Mouse (Mus musculus) limb, embryonic 10.5 days (tissue): ENCODE results near the gene Mthfd1. TPM values are rescaled to one million over a fixed set of nuclear protein-coding genes. Genes with fewer than 3 reads are reported as not detected.

Experiments used
- DNase-seq: peaks from one replicate; pipeline ENCODE4 v3.0.0-alpha.2; 2017; ENCODE audit warnings: low spot score
- H3K27ac ChIP-seq: fragments of 300-500 bp; sonication (generic); 2 replicates; pipeline ENCODE4 v1.5.1; 2016; ENCODE audit warnings: mild to moderate bottlenecking
- H3K27me3 ChIP-seq: fragments of 300-500 bp; sonication (generic); 2 replicates; pipeline ENCODE4 v1.6.1; 2016; ENCODE audit warnings: low read depth, mild to moderate bottlenecking; ENCODE audit not compliant: poor library complexity, severe bottlenecking
- H3K36me3 ChIP-seq: fragments of 300-500 bp; sonication (generic); 2 replicates; pipeline ENCODE4 v1.6.1; 2016; ENCODE audit warnings: mild to moderate bottlenecking, moderate library complexity
- H3K4me1 ChIP-seq: fragments of 300-500 bp; sonication (generic); 2 replicates; pipeline ENCODE4 v1.6.1; 2016
- H3K4me3 ChIP-seq: fragments of 300-500 bp; sonication (generic); 2 replicates; pipeline ENCODE4 v1.5.1; 2016; ENCODE audit warnings: mild to moderate bottlenecking, moderate library complexity
- H3K9me3 ChIP-seq: fragments of 300-500 bp; sonication (generic); replicated peaks from 2 replicates; pipeline ENCODE4 v1.6.1; 2016; ENCODE audit warnings: mild to moderate bottlenecking
- WGBS: fragments of 180-500 bp; shearing (Covaris S2); methylation state at CpG from one replicate; pipeline ENCODE4 v1.1.7; 2016; 5-methylcytosine and 5-hydroxymethylcytosine counted together
- polyA plus RNA-seq: library from polyadenylated mRNA; unstranded; fragments of >200 nt; fragmentation: Nextera tagmentation; extraction: Ambion mirVana; gene quantifications from 2 replicates; pipeline ENCODE4 v1.2.1, GENCODE M21; 2016

The Mthfd1 gene
- polyA plus RNA-seq, 1 experiment from 2014 or later, result 100 TPM

GRCm38 (mm10) chr12:76268686-76269085, 13.6 kb downstream of the Mthfd1 start:
- H3K36me3 ChIP-seq, result peaks cover 47% of the 10 kb centered on the region

DNA sequence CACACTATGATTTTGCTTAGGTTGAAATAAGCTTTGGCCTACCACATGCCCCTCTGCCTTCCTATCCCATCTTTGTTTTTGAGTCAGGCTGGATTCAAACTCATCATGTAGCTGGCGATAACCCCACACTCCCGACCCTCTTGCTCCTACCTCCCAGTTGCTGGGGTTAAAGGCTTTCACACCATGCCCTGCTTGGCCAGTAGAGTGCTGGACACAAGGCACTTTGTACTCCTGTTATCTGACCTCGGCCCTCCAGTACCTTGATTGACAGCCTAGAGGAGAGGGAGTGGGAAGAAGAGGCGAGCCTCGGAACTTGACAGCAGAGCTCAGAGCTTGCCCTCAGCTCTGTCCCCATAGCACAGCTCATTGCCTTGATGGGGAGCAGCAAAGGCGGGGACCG, 14.1 kb downstream of the Mthfd1 start:
- H3K4me3 ChIP-seq, result no peak overlapping the region
- DNase-seq, result no peak
- H3K9me3 ChIP-seq, result no peaks in the 10 kb centered on the region
- H3K36me3 ChIP-seq, result peaks cover 47% of the 10 kb centered on the region
- H3K27me3 ChIP-seq, result no peaks in the 10 kb centered on the region
- H3K4me1 ChIP-seq, result no peaks in the 10 kb centered on the region
- H3K27ac ChIP-seq, result no peak overlapping the region
- 83% methylated on average over 7 of the region's 7 CpGs for WGBS

More at GRCm38 (mm10) chr12:76268686-76269085, 13.6 kb downstream of the Mthfd1 start:
- DNase-seq, result no peak
- Histone ChIP-seq H3K27ac (no peak overlapping the region), H3K4me3 (no peak overlapping the region), H3K27me3 (no peaks in the 10 kb centered on the region), H3K4me1 (no peaks in the 10 kb centered on the region), H3K9me3 (no peaks in the 10 kb centered on the region)
- WGBS, result 90% methylated on average over 10 of the region's 10 CpGs

GRCm38 (mm10) chr12:76271516-76271915, 16.4 kb downstream of the Mthfd1 start:
- DNase-seq, result no peak
- Histone ChIP-seq H3K4me3 (no peak overlapping the region), H3K27me3 (no peaks in the 10 kb centered on the region), H3K27ac (no peak overlapping the region), H3K36me3 (peaks cover 46% of the 10 kb centered on the region), H3K4me1 (no peaks in the 10 kb centered on the region), H3K9me3 (no peaks in the 10 kb centered on the region)
- WGBS, result 94% methylated on average over 6 of the region's 6 CpGs

DNA sequence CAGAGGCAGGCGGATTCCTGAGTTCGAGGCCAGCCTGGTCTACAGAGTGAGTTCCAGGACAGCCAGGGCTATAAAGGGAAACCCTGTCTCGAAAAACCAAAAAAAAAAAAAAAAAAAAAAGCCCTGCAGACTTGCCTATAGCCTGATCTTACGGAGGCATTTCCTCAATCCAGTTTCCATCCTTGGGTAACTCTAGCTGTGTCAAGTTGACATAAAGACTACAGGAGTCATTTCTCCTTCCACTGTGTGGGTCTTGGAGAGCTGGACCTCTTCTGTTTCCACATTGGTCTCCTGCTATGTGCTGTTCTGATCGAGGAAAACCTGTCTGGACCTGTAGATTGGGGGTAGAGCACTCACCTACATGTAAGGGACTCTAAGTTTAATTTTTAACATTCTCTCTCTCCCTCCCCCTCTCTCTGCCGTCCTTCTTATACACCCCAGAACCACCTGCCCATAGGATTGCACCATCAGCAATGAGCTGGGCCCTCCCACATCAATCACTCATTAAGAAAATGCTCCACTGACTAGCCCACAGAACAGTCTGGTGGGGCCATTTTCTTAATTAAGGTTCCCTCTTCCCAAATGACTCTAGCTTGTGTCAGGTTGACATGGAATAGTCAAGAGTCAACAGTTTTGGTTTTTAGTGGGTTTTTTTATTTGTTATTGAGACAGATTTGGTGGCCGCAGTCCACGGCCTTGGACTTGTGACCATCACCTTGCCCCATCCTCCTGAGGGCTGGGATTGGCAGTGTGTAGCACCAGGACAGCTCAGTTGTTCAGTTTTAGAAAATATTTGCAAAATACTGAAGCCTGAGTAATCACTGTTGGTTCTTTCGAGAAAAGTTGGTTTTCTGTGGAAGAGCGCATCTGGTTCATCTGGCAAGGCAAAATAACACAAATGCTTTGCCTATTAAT, 17.8 kb downstream of the Mthfd1 start:
- Histone ChIP-seq H3K9me3 (no peaks in the 10 kb centered on the region), H3K4me3 (no peak overlapping the region), H3K27me3 (no peaks in the 10 kb centered on the region), H3K4me1 (no peaks in the 10 kb centered on the region), H3K36me3 (peaks cover 53% of the 10 kb centered on the region), H3K27ac (no peak overlapping the region)
- no peak for DNase-seq
- 88% methylated on average over 10 of the region's 10 CpGs for WGBS

GRCm38 (mm10) chr12:76278209-76278608, 23.1 kb downstream of the Mthfd1 start:
- no peaks in the 10 kb centered on the region for H3K27me3 ChIP-seq
- WGBS, result 91% methylated on average over 6 of the region's 6 CpGs
- no peak overlapping the region for H3K27ac ChIP-seq
- no peak overlapping the region for H3K4me3 ChIP-seq
- no peaks in the 10 kb centered on the region for H3K4me1 ChIP-seq
- DNase-seq, result no peak
- peaks cover 77% of the 10 kb centered on the region for H3K36me3 ChIP-seq
- no peaks in the 10 kb centered on the region for H3K9me3 ChIP-seq

DNA sequence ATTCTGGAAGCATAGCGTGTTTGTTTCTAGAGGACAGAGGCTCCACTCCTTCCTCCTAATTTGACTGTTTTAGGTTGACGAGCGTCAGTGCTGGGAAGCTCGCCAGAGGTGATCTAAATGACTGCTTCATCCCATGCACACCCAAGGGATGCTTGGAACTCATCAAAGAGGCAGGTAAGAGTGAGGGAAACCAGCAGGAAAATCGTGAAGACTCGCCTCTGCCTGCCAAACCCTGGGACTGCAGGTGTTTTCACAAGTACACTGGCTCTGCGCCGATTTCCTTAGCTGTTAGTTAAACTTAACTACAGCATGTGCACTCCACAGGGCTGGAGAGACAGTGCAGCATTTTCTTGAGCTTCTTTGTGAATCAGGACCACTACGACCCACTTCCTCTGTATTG, 25.5 kb downstream of the Mthfd1 start:
- DNase-seq, result no peak
- Histone ChIP-seq H3K27me3 (no peaks in the 10 kb centered on the region), H3K4me3 (no peak overlapping the region), H3K9me3 (no peaks in the 10 kb centered on the region), H3K4me1 (no peaks in the 10 kb centered on the region), H3K27ac (no peak overlapping the region), H3K36me3 (peaks cover 88% of the 10 kb centered on the region)
- whole genome bisulfite sequencing, result 94% methylated on average over 9 of the region's 9 CpGs

GRCm38 (mm10) chr12:76281111-76281660, 26.1 kb downstream of the Mthfd1 start:
- peaks cover 87% of the 10 kb centered on the region for H3K36me3 ChIP-seq
- 86% methylated on average over 2 of the region's 2 CpGs for WGBS
- H3K27me3 ChIP-seq, result no peaks in the 10 kb centered on the region
- no peak for DNase-seq
- H3K9me3 ChIP-seq, result no peaks in the 10 kb centered on the region
- no peaks in the 10 kb centered on the region for H3K4me1 ChIP-seq
- no peak overlapping the region for H3K4me3 ChIP-seq
- no peak overlapping the region for H3K27ac ChIP-seq

DNA sequence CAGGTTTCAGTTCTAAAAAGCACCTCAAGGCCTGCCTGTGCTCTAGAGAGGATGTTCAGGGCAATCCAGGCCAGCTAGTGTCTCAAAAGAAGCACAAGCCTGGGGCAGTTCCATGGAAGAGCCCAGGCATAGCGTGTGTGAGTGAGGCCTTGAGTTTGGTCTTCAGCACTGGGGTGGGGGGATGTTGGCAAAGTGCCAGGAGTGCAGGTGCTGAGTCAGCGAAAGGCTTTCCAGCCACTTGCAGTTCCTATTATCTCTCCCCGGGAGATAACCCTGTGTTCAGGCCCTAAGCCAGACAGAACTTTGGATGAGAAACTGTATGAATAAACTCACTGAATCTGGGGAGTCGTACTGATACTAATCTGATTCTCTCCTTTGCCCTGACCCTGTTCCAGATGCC, 27.0 kb downstream of the Mthfd1 start:
- DNase-seq, result no peak
- H3K9me3 ChIP-seq, result no peaks in the 10 kb centered on the region
- H3K27me3 ChIP-seq, result no peaks in the 10 kb centered on the region
- peaks cover 86% of the 10 kb centered on the region for H3K36me3 ChIP-seq
- H3K4me1 ChIP-seq, result no peaks in the 10 kb centered on the region
- WGBS, result 93% methylated on average over 4 of the region's 4 CpGs
- no peak overlapping the region for H3K4me3 ChIP-seq
- no peak overlapping the region for H3K27ac ChIP-seq

DNA sequence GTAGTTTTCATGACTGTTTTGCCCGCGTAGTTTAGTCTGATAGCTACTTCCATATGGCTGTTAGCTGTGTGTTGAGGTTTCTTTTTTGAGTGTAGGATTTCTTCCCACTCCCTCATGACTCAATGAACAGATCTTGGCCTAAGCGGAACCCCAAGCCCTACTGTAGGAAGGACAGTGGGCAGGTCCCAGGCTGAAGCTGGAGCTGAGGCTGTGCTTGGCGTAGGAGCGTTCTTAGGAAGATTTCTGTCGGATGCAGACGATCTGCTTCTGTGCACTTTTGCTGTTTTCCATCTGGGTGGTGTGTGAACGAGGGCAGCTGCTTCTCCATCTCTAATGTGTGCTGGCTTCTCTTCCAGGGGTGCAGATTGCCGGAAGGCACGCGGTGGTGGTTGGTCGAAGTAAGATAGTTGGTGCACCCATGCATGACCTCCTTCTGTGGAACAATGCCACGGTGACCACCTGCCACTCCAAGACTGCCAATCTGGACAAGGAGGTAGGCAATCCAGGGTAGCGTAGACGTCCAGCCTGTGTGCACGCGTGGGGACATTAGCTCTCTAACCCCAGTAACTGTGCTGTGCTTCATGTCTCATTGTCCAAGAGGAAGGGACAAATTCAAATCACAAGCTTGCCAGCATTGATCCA, 27.6 kb downstream of the Mthfd1 start:
- WGBS, result 98% methylated on average over 17 of the region's 17 CpGs
- H3K4me3 ChIP-seq, result no peak overlapping the region
- DNase-seq, result no peak
- H3K36me3 ChIP-seq, result peaks cover 86% of the 10 kb centered on the region
- H3K9me3 ChIP-seq, result no peaks in the 10 kb centered on the region
- H3K4me1 ChIP-seq, result no peaks in the 10 kb centered on the region
- H3K27ac ChIP-seq, result no peak overlapping the region
- no peaks in the 10 kb centered on the region for H3K27me3 ChIP-seq

DNA sequence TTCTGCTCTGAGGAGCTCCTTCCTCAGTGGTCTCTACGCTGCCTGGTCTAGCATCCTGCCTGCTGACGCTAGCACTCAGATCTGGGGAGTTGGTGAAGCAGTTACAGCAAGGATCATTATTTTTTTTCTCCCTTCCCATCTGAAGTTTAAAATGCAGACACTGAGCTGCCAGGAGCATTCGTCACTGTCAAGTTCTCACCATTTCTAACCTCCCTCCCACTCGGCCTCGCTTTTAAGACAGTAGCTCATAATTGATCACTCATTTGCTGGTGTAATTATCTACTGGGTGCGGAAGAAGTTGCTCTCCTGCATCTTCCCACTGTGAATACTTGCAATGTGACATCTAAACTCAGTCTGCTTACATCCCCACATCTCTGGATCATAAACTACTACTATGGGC, 30.3 kb downstream of the Mthfd1 start:
- Histone ChIP-seq H3K4me3 (no peak overlapping the region), H3K4me1 (no peaks in the 10 kb centered on the region), H3K27ac (no peak overlapping the region), H3K9me3 (no peaks in the 10 kb centered on the region), H3K36me3 (peaks cover 86% of the 10 kb centered on the region), H3K27me3 (no peaks in the 10 kb centered on the region)
- 78% methylated on average over 6 of the region's 6 CpGs for WGBS
- no peak for DNase-seq

DNA sequence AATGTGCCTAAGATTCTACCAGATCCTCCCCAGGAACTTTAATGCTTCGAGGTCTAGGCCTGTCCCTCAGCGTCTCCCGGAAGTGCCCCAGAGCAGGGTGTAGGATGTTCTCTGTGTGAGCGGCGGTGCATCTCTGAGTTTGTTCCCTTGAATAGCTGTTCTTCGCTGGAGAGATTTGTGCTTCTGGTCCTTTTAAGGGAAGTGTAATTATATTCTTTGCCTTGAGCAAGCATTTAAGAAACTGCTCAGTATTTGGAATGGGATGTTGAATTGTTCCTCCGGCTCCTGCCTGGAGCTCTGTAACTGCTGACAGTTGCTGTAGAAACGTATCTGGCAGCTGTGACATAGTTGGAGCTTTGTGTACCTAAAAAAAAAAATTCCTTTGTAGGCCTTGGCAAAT, 32.9 kb downstream of the Mthfd1 start:
- H3K36me3 ChIP-seq, result peaks cover 86% of the 10 kb centered on the region
- no peak for DNase-seq
- no peak overlapping the region for H3K4me3 ChIP-seq
- H3K4me1 ChIP-seq, result no peaks in the 10 kb centered on the region
- no peaks in the 10 kb centered on the region for H3K27me3 ChIP-seq
- no peaks in the 10 kb centered on the region for H3K9me3 ChIP-seq
- WGBS, result 95% methylated on average over 8 of the region's 8 CpGs
- no peak overlapping the region for H3K27ac ChIP-seq

DNA sequence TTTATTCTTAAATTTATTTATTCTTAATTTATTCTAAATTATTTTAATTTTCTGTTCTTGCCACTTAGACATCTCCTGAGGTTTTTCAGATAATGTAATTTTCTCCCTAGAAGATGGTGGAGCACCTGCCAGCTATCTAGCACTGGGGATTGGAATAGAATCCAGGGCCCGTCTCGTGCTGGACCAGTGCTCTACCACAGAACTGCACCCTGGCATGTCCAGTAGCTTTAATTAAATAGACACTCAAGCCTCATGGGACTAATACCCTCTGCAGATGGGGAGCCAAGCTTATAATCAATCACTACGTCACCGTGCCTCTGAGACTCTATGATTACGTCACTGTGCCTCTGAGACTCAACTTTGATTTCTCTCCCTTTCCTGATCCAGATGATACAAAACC, 33.4 kb downstream of the Mthfd1 start:
- WGBS, result 95% methylated on average over 5 of the region's 5 CpGs
- Histone ChIP-seq H3K27me3 (no peaks in the 10 kb centered on the region), H3K36me3 (peaks cover 86% of the 10 kb centered on the region), H3K9me3 (no peaks in the 10 kb centered on the region), H3K4me1 (no peaks in the 10 kb centered on the region), H3K4me3 (no peak overlapping the region), H3K27ac (no peak overlapping the region)
- DNase-seq, result no peak

DNA sequence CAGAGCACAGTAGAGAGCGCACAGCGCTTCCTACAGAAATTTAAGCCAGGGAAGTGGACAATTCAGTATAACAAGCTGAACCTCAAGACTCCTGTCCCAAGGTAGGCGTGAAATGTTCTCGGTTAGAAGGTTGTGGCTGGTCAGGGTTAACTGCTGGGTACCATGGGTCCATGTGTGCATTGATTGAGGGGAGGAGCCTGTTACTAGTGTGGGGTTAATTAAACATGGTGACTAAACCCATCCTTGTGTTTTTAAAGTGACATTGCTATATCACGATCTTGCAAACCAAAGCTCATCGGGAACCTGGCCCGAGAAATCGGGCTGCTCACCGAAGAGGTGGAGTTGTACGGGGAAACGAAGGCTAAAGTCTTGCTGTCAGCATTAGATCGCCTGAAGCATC, 34.3 kb downstream of the Mthfd1 start:
- no peaks in the 10 kb centered on the region for H3K27me3 ChIP-seq
- 97% methylated on average over 12 of the region's 12 CpGs for WGBS
- H3K36me3 ChIP-seq, result peaks cover 86% of the 10 kb centered on the region
- no peak overlapping the region for H3K27ac ChIP-seq
- H3K9me3 ChIP-seq, result no peaks in the 10 kb centered on the region
- DNase-seq, result no peak
- H3K4me3 ChIP-seq, result no peak overlapping the region
- no peaks in the 10 kb centered on the region for H3K4me1 ChIP-seq
